Mouse (Mus musculus) layer of hippocampus, adult 8-10 months (tissue): ENCODE results near the gene Strbp. TPM values are rescaled to one million over a fixed set of nuclear protein-coding genes. Genes with fewer than 3 reads are reported as not detected.

Source experiments
- DNase-seq, 2 experiments: peaks; one replicate each; pipeline ENCODE4 v3.0.0; 2022; ENCODE audit warnings: low spot score in 2 of 2
- total RNA-seq, 4 experiments: library from RNA; stranded (reverse); gene quantifications; 2 replicates each; pipeline ENCODE4 v1.2.4; 2022

The Strbp gene
- total RNA-seq, 4 experiments from 2014 or later = 154 to 203 (median 181) TPM

GRCm38 (mm10) chr2:37704141-37704760 lies 592 bp upstream of the Strbp start:
- DNase-seq = no peak

DNA sequence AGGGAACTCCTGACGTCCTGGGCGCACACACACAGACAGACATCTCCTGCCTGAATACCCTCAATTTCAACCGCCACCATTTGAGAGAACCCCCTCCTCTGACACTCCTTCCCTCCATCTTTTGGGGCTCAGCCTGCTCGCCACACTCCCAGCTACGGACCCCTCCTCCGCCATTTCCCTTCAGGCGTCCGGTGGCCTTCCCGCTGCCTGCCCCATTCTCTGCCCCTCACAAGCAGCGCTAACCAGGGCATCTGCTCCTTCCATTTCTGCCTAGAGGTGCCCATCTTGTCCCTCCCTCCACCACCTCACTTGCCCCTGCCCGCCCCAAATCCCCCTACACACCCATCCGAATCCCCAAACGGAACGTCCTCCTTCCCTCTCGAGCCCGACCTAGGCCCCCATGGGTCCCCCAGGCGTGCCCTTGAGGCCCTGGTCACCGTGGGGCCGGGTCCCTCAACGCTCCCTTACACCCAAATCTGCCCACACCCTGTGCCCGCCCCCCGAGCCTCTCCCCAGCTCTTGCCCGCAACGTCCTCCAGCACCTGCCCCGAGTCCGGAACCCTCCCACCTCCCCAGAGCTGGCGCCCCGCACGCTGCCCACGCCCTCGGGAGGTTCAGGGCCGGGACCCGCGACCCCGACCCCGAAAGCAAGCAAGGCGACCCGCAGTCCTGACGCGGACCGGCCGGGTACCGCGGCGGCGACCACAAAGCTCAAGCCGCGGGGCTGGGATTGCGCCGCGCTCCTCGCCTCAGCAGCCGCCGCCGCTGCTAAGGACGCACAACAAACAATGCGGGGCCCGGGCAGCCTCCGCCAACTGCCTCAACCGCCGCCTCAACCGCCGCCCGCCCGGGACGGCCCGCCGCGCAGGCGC lies 1.1 kb downstream of the Strbp start:
- peak in 1 of 2 experiments; percentile 23 for DNase-seq

DNA sequence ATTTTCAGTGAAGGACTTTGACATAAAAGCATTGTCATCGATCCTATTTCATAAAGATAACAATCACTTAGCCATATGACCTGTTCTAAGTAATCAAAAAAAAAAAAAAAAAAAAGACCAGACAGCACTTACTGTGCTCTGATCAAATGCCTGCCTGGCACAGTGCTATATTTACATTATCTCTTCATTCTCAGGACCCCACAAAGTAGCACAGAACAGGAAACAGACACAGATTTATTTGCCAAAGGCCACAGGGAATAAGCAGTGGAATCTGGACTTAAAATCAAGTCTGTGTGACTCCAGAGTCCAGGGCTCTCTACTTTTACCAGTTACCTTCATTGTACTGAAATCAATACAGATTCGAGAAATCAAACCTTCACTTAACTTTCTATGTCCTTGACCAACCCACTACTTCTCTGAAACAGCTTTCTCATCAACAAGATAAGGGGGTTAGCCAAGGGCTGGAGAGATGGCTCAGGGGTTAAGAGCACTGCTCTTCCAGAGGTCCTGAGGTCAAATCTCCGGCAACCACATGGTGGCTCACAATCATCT lies 14.5 kb downstream of the Strbp start:
- DNase-seq = no peak

GRCm38 (mm10) chr2:37687031-37687430 lies 16.6 kb downstream of the Strbp start:
- no peak for DNase-seq

DNA sequence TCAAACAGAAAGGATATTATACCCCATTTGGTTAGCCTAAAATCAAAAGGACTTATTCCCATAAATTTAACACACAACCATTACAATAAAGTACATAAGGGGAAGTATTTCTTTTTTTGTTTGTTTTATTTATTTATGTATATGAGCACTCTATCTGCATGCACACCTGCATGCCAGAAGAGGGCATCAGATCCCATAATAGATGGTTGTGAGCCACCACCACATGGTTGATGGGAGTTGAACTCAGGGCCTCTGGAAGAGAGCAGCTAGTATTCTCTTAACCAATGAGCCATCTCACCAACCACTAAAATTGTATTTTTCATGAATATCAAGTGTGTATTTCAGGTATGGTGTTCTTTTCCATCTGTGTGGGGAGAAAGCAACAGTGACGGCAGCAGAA lies 18.8 kb downstream of the Strbp start:
- no peak for DNase-seq

DNA sequence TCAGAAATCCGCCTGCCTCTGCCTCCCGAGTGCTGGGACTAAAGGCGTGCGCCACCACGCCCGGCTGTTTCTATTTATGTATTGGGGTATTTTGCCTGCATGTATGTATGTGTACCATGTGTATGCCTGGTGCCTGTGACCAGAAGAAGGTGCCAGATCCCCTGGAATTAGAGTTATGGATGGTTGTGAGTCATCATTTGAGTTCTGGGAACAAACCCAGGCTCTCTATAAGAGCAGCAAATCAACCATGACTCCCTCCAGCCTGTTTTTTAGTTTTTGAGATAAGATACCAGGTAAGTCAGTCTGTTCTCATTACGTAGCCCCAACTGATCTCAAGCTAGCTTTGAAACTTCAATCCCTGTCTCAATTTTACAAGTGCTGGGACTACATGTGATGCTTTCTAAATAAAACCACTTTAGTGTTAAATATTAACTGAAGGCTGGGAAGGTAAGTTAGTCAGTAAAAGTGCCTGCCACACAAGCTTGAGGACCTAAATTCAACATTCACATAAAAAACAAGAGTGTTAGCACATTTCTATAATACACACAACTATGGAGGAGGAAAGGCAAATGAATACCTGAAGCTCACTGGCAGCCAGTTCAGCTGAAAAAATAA lies 21.4 kb downstream of the Strbp start:
- no peak for DNase-seq

- DNase-seq = no peak
Observed at GRCm38 (mm10) chr2:37651086-37651485, 52.6 kb downstream of the Strbp start.

DNA sequence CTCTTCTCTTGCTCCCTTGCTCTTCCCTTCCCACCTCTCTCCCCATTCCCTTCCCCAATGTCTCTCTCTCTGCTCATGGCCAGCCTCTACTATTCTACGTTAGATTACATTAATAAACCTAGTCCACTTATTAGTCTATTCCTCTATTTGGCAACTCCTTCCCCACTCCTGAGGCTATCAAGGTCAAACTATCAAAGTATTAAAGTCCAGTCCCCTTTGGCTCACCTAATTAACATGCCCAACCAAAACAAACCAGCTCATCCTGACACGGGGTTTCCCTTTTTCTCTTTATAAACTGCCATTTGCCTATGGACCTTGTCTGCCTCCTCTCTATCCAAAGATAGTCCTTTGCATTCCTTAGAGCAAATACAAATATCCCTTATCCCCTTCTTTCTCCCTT lies 54.1 kb downstream of the Strbp start:
- DNase-seq = no peak

DNA sequence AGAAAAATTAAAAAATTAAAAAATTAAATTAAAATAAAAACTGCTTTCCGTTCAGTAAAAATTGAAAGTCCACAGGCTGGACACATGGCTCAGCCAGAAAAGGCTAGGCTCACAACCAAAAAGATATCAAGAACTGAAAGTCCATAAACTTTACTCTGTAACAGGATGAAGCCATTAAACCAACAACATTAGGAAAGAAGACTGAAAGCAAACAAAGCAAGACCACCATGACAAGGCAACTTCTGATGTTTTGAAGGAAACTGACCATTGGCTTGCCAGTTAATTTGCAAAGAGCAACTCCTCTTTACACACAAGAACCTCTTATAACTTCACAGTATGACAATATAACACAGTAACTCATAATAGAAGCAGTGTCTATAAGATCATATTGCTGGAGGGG lies 54.7 kb downstream of the Strbp start:
- DNase-seq = no peak

DNA sequence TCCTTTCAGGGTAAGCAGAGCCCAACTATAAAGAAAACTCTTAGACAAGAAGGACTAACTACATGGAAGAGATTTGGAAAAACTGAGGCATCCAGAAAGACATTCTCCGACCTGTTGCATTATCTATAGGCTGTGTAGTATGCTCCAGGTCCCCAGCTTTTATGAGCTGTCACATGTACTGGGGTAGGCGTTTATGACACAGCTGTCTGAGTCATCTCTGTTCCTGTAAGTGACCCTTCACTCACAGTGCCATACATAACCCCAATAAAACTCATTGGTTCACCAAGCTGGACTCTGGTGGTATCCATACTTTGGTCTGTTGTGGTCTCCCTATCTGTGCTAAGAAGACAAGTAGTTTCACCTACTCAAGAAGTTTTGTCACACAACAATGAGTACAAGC lies 80.3 kb downstream of the Strbp start:
- DNase-seq = no peak

DNA sequence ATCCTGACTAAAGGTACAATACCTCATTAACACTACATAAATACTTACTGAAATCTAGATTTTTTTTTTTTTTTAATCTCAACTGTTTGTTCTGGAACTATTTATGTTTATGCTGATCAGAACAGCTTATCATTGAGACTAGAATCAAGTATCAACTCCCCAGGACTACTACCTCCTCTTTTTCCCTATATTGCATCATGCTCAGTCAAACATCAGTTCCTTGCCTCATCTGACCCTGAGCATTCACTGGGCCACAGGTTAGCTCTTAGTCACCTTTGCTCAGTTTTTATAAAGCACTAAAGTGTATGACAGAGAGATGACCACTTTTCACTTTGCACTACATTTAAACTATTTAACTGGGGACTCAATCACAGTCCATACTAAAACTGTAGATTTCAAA lies 115.7 kb downstream of the Strbp start:
- DNase-seq = no peak

- DNase-seq = no peak
Observed at GRCm38 (mm10) chr2:37578185-37578584, 125.5 kb downstream of the Strbp start.

GRCm38 (mm10) chr2:37576661-37577060 lies 127.0 kb downstream of the Strbp start:
- DNase-seq = peak in 1 of 2 experiments; percentile 33

- DNase-seq = no peak
Observed at GRCm38 (mm10) chr2:37572141-37572540, 131.5 kb downstream of the Strbp start.

DNA sequence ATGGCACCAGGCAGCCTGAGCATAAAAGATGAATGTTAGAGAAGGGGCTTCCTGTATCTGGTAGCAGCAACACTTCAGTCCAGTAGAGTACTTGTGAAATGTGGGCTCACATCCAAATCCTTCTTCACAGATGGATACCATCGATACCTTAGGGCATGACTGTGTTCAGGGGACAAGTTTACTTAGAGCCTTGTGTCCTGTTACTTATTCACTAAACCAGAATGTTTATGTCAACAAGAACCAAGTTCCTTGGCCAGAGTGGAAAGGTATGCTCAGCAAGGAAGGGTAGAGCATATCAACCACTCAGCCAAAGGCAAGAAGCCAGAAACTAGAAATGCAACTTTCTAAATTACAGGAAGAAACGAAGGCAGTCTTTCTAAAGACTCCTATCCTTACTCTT lies 133.0 kb downstream of the Strbp start:
- no peak for DNase-seq

DNA sequence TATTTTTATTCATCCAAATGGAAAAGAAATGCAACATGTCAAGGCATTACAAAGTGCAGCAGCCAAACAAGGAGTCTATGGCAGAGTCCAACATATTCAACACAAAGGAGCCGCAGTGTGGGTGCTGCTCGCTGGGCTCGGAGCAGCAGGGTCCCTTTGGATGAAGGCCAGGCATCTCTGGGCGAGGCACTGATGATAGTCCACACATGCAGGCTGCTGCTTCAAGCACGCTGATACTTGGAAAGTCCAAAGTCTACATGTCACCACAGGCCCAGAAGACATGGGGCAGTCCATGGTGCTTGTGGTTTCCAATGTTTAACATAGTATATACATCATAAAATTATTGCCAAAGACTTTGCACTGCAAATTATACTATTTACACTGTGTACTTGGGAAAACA lies 133.8 kb downstream of the Strbp start:
- no peak for DNase-seq

DNA sequence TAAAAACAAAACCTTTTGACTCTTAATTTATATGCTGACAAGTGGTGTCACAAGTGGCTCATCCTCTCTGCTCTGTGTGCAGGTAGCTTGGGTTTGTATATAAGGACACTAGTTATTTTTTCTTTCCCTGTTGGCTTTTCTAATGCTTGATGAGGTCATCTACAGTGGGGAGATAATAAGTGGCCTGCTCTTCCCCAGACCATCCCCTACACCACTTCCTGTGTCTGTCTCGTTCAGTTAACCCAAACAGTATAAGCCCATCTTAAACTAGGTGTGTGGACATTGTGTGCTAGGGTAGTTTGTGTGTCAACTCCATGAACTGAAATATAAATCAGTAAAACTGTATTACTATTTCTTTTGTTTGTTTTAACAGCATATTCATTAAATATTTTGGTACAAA lies 137.6 kb downstream of the Strbp start:
- DNase-seq = no peak

DNA sequence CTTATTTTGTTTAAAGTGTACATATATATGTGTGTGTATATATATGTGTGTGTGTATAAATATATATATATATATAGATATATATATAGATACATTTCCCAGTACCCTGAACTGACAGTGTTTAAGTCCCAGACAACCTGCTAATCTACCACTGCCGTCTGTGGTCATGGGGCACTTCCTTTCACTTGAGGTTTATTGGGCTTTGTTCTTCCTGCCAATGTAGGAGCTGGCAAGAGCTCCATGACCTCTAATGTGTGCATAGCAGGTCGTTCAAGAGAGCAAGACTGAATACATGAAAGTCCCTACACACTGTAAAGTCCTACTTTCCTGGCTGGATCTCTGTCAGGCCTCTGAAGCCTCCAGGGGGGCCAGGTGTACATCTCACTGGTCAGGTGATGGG lies 138.1 kb downstream of the Strbp start:
- no peak for DNase-seq

GRCm38 (mm10) chr2:37556366-37556765 lies 147.3 kb downstream of the Strbp start:
- DNase-seq = no peak

GRCm38 (mm10) chr2:37549346-37550012 lies 154.2 kb downstream of the Strbp start:
- DNase-seq = no peak

GRCm38 (mm10) chr2:37531639-37532038 lies 172.0 kb downstream of the Strbp start:
- no peak for DNase-seq

- DNase-seq = no peak
Observed at GRCm38 (mm10) chr2:37530766-37531165, 172.9 kb downstream of the Strbp start.
